Mouse (Mus musculus): ENCODE data around the gene Tiam1.

DNA sequence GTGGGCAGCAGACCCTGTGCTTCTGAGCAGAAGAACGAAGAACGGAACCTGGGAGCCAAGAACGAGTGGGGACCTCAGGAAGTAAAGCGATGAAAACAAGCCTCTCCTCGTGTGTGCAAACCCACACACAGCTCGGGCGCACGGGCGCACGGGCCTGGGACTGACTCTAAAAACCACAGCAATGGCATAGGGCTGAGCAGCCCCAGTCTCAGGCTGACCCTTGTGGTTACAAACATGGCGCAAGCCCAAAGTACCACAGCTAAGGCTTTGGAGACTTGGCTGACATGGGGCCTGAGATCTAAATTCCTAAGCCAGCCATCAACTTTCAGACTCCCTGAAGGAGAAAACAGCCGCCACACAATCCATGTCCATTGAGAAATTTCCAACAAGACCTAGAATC lies 239.4 kb downstream of the Tiam1 start:
- no peak for TF ChIP-seq CTCF (IDR thresholded peaks at IDR 0.05; ENCODE audit: extremely low read depth, insufficient read length, insufficient replicate concordance, low read depth, low read length)
- no peak for TF ChIP-seq POLR2A (IDR thresholded peaks at IDR 0.05; ENCODE audit: low read depth, low read length)

Data from small intestine, adult 2 months (tissue).